Mouse (Mus musculus): Measurements from ENCODE around the gene Gm10354.
"Not testable (repeated sequence)": the region's sequence is repeated elsewhere in the genome, so short reads cannot be mapped to it uniquely, and the experiment has no call there.

GRCm38 (mm10) chr5:15005584-15005983, 26.8 kb upstream of the Gm10354 start:
- TF ChIP-seq CTCF (IDR thresholded peaks at IDR 0.05; ENCODE audit: borderline replicate concordance, extremely low read depth, insufficient read depth, insufficient read length); POLR2A (IDR thresholded peaks at IDR 0.05; ENCODE audit: borderline replicate concordance, extremely low read depth, insufficient read depth, insufficient read length, poor library complexity, severe bottlenecking): not testable (repeated sequence)
